Mouse (Mus musculus) retina, embryonic 14.5 days (tissue): Measurements from ENCODE around the gene Rcn2.

Experiments used
- DNase-seq: peaks from one replicate; pipeline ENCODE4 v3.0.0-alpha.2; 2015; ENCODE audit warnings: low spot score

Rcn2 gene

DNA sequence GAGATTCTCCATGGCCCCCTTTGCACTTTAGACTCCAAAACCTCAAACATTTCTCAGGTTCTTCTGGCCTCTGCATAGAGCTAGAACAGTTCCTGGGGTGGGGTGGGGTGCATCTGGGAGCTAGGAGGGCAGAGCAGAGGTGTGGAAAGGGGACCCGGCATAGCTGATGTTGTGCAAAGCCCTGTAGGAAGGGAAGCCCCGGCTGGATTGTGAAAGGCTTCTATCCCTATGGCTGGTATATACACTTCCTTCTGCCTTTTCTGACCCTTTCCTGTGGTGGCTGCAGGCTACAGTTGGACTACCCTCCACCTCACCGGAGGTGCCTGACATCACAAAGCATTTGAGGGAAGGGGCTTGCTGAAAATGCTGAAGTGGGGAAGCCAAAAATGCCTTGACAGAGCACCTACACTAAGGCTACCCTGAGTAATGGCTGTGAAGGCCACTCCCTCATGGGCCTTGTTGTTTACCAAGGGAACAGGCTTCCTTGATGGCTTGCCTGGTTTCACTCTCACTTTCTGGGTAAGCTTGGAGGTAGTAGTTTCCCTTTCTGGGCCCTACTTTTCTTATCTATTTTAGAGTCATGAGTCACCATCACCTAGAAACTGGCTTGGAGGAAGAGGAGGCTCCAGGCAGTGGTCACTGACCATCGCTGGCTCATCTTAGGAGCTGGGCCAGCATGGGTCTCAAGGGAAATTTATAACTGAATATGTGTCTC is 56.1 kb downstream of the Rcn2 start:
- no peak for DNase-seq

- no peak for DNase-seq
These were observed 58.4 kb downstream of the Rcn2 start for GRCm38 (mm10) chr9:56100041-56100522.

DNA sequence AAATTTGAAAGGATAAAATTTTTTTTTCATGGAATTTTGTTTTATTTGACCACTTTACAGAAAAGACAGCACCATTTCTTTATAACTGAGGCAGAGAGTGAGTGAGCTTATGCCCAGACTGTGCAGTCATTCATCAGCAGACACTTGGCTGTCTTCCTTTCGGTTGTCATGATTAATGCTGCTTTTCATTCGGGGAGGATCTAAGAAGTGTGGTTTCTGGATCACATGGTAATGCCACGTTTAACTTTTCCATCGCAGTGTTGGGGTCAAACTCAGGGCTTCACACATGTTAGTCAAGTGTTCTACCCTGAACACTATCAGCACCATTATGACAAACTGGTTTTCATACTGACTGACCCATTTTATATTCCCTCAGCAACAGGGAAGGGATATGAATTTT is 59.4 kb downstream of the Rcn2 start:
- DNase-seq, result no peak

GRCm38 (mm10) chr9:56104921-56105320 is 63.3 kb downstream of the Rcn2 start:
- DNase-seq, result no peak

GRCm38 (mm10) chr9:56106274-56107072 is 64.8 kb downstream of the Rcn2 start:
- no peak for DNase-seq

- no peak for DNase-seq
These were observed 65.9 kb downstream of the Rcn2 start for GRCm38 (mm10) chr9:56107527-56107926.

GRCm38 (mm10) chr9:56108174-56108573 is 66.5 kb downstream of the Rcn2 start:
- no peak for DNase-seq
